Mouse (Mus musculus) adrenal gland, postnatal 36 days (tissue): ENCODE measurements around the gene Errfi1. TPM values are rescaled to one million over a fixed set of nuclear protein-coding genes. Genes with fewer than 3 reads are reported as not detected.
"Not testable (repeated sequence)": the region's sequence is repeated elsewhere in the genome, so short reads cannot be mapped to it uniquely, and the experiment has no call there.

Experiments
- DNase-seq, 2 experiments: peaks; one replicate each; pipeline ENCODE4 v3.0.0; 2021; ENCODE audit warnings: mixed read lengths in 1 of 2
- total RNA-seq, 2 experiments: library from RNA; stranded (reverse); gene quantifications; 2 replicates each; pipeline ENCODE4 v1.2.3; 2021

The Errfi1 gene
- total RNA-seq, 2 experiments from 2014 or later = 42.6 to 82.9 TPM

- DNase-seq = no peak
These were observed 25.9 kb downstream of the Errfi1 start for GRCm38 (mm10) chr4:150879631-150880030.

- no peak for DNase-seq
These were observed 26.6 kb downstream of the Errfi1 start for GRCm38 (mm10) chr4:150880364-150880763.

- DNase-seq = no peak
These were observed 28.9 kb downstream of the Errfi1 start for GRCm38 (mm10) chr4:150882632-150883031.

DNA sequence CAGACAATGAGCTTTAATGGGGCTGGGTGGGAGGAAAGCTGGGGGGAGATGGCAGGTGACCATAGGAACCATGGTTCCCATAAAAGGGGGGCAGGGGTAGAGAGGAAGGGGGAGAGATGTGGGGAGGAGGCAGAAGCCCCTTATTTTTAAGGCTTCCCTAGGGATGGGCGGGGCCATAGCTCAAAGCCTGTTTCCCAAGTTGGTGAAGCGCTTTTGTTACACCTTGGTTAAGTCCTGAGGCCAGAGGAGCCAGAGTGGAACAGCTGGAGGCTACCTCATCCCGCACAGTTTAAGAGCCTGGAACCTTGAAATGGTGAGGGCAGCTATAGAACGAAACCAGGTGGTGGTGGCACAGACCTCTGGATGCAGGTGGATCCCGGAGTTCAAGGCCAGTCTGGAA, 34.2 kb downstream of the Errfi1 start:
- DNase-seq = no peak

DNA sequence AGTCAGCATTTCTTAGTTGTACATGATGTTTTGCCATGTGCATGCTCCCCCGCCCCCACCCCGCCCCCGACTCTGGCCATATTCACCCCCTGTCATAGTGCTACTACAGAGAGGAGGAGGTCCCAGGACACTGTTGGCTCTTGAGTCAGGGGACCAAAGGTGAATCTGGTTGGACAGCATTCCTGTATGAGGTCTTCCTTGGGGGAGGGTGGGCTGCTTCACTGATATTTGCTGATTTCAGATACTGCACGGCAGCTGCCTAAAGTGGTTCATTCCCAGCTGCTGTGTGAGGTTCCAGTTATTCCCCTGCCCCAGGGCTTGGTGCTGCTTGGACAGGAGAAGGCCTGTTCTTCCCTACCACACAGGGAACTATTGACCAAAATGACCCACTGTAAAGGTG, 34.8 kb downstream of the Errfi1 start:
- DNase-seq = no peak

- no peak for DNase-seq
These were observed 35.7 kb downstream of the Errfi1 start for GRCm38 (mm10) chr4:150889273-150889954.

DNA sequence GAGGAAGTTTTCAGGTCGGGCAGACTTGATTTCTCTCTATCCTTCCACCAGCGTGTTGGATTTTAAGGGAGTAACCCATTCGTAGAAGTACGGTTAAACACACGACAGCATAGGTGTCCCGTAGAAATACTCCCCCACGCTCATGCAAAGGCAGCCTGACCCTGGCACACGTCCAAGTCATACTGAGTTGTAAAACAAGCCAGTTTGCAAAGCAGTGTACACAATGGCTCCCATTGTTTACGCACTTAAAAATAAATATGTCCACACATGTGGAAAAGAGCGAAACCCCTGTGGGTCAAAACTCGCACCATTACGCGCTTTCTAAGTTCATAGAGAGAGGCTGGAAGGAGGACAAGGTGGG, 36.2 kb downstream of the Errfi1 start:
- DNase-seq = no peak

- DNase-seq = no peak
These were observed 37.6 kb downstream of the Errfi1 start for GRCm38 (mm10) chr4:150891308-150891707.

DNA sequence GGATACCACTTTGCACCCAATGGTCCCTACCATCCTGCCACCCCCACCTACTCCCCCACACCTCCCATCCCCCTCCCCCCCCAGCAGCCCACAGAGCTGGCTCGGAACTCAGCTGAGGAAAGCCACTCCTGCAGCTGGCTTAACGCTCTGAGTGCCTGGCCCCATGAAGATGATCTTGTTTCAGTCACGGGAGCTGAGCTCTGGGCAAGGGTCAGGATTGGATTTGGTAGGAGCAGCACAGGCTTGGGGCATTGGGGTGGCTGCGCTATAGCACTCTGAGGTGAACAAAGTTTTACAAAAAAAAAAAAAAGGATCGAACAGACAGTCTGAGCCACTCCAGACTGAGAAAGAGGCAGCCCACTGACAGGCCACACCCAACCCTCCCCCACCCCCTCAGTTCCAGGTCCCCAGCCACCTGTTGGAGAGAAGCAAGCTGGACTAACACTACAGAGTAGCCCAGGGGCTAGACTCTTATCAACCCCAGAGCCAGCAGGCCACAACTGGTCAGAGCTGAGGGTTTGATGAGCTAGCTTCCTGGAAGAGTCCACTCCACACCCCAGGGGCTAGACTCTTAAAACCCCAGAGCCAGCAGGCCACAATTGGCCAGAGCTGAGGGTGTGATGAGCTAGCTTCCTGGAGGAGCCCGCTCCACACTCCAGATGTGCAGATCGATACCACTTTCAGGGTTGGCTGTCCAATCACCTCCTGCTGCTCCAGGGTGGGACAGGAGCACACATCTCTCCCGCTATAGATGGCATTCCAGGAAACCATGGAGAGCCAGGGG, 41.2 kb downstream of the Errfi1 start:
- no peak for DNase-seq

DNA sequence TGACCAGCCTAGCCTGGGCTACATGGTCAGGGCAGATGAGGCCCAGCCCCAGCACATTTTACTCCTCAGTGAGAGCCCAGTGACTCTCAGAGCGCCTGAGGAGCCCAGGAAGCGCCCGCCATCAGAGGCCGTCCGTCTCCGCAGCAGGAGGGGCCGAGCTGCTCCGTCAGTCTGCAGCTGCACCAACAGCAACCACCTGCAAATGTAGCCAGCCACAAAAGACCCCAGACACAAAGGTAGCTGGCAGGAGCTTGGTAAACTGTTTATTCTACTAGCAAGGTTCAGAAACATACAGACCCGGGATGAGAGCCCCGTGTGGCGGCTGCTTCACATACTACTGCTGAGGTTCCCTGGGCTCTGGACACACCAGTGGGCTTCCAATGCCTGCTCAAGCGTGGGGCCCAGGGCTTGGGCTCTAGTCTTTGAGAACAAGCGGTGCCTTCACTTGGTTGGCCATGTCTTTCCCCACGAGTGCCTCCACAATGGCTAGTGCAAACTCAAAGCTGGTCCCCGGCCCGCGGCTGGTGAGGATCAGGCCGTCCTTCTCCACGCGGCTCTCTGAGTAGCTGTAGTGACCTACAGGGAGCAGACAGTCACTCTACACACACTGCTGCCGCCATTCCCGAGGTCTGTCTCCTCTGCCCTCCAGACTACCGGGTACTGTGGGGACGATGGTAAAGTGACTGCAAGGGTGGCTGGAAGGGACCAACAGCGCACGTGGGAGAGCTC, 43.3 kb downstream of the Errfi1 start:
- no peak for DNase-seq

DNA sequence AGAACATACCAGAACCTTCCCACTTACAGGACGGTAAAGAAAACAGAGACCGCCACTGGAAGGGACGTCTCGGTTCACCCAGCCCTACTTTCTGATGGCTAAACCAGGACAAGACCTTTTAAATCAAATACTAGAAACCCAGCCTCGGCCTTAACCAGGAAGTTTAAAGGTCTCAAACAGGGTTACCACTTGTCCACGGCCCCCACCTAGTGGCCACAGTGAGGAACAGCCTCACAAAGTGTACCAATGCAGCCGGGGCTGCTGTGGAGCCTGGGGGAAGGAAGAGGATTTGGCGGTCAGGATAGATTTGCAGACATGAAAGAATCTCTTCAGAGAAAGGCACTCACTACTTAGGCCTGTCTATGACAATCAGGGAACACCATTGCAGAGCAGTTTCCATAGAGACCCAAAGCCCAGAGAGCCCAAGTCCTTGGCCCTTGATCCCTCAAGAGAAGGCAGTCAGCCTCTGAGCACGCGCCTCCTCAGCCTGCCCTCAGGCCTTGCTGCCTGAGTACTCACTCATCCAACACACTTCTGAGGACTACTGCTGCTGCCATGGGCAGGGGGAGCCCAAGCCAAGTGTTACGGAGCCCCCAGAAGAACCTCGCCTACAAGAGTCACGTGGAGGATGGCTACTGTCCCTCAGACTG, 45.1 kb downstream of the Errfi1 start:
- peak; percentile 86 to 89 for DNase-seq

- DNase-seq = no peak
These were observed 46.8 kb downstream of the Errfi1 start for GRCm38 (mm10) chr4:150900486-150900885.

DNA sequence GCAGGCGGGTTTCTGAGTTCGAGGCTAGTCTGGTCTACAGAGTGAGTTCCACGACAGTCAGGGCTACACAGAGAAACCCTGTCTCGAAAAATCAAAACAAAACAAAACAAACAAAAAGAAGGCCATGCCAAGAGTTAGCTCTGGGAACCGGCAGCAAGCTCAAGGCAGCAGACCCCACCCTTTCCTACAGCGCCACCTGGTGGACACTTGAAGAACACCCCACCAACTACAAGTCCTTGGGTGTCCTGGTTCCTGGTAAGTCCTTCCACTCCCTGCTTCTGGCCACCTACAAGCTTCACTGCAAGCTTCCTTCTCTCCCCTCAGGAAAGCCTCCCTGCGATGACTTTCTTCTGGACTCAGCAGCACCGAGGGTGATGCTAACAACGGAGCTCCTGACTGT, 47.9 kb downstream of the Errfi1 start:
- peak; percentile 85 to 89 for DNase-seq

DNA sequence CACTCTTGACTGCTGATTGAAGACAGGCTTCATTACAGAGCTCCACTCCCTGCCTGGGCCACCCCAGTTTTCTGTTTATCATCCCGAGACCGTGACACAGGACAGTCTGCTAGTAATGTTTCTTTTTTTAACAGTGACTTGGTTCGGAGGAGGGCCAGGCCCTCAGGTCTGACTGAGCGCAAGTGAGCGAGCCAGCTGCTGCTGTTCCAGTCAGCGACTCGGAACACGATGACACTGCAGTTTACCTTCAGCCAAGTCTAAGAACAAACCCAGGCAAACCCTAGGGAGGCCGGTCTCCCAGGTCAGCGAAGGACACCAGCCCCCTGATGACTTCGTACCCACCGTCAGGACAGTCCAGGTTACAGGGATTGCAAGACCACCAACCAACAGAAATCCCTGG, 48.3 kb downstream of the Errfi1 start:
- no peak for DNase-seq

DNA sequence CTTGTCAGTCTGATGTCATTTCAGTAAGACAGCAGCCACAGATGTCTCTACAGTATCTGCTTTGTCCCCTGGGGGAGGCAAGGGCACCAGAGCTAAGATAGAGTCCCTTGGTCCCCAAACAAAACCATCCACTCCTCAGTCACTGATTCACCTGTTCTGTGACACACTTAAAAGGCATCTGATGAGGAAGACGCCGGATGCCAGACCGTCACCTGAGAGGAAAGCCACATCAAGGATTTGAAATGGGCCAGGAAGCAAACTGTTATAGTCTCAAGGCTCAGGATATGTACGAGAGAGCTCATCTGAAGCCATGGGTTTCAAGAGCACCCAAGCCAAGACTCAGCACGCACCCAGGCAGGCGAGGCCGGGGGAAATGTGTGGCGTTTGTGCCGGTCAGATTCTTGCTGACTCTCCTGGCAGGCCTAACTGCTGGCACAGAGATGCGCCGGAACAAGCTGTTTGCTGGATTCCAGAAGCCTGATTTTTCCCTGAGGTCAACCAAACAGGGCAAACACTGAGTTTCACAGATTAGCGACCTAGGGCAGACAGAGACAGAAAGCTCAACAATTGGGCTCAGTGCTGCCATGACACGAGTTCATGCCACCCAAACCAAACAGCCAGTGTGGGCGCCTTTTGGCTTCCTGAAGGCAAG, 49.5 kb downstream of the Errfi1 start:
- DNase-seq = no peak

DNA sequence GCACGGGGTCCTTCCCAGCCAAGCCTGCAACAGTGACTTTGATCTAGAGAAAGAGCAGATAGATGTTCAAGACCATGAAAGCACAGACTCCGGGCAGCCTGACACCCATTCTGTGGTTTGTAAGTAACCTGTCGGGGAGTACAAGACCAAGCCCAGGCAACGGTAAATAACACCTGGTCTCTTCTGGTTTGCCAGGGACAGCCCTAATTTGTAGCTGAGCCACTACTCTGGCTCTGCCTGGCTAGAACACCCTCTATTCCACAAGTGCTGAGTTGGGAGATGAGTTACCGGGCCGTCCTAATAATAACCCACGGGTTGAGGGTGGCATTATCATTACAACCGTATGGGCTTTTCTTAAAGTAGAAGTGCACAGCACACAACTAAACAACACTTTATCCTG, 53.4 kb downstream of the Errfi1 start:
- DNase-seq = no peak

DNA sequence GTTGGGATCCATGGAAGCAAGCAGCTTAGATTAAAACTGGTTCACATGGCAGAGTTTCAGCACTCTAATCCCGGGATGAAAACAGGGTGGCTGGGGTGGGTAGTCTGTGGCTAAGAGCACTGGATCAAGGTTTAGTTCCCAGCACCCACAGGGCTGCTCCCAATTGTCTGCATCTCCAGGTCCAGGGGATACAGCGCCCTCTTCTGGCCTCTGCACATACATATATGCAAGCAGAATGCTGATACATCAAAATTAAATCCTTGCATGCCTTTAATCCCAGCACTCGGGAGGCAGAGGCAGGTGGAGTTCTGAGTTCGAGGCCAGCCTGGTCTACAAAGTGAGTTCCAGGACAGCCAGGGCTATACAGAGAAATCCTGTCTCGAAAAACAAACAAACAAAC, 54.8 kb downstream of the Errfi1 start:
- DNase-seq = not testable (repeated sequence)

- DNase-seq = peak; percentile 100
These were observed 55.9 kb downstream of the Errfi1 start for GRCm38 (mm10) chr4:150909451-150910156.

DNA sequence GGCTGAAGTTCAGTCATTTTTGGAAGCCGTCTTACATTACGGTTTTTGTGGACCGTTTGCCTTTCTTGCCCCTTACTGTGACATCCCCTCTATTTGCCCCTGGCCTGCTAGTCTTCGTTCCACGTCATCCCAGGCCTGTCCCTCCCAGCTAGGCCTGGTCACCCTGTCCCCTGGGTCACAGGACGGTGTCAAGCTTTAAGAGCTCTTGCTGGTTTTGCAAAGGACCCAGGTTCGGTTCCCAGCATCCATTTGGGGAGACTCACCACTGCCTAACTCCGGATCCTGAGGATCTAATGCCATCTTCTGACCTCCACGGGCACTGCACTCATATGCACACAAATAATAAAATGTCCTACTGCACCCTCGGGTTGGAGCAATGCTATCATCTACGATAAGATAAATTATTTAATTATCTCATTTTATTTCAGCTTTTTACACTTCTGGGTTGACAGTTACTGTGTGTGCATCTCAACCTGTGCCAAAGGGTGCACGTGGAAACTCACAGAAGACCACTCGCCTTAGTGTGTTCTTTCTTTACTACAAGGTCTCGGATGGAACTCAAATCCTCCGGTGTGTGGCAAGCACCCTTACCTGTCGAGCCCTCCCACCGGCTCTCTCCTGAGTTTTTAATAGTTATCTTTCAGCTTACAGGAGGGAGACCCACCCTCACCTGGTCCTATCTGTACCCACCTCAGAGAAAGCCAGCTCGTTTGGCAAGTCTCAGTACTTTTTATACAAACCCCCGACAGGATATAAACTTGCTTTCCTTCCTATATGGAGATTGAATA, 56.6 kb downstream of the Errfi1 start:
- DNase-seq = no peak

GRCm38 (mm10) chr4:150913743-150914142, 60.0 kb downstream of the Errfi1 start:
- no peak for DNase-seq
